Comparison of ENCODE assay signal across 8 mouse cellular contexts in the genomic region with DNA sequence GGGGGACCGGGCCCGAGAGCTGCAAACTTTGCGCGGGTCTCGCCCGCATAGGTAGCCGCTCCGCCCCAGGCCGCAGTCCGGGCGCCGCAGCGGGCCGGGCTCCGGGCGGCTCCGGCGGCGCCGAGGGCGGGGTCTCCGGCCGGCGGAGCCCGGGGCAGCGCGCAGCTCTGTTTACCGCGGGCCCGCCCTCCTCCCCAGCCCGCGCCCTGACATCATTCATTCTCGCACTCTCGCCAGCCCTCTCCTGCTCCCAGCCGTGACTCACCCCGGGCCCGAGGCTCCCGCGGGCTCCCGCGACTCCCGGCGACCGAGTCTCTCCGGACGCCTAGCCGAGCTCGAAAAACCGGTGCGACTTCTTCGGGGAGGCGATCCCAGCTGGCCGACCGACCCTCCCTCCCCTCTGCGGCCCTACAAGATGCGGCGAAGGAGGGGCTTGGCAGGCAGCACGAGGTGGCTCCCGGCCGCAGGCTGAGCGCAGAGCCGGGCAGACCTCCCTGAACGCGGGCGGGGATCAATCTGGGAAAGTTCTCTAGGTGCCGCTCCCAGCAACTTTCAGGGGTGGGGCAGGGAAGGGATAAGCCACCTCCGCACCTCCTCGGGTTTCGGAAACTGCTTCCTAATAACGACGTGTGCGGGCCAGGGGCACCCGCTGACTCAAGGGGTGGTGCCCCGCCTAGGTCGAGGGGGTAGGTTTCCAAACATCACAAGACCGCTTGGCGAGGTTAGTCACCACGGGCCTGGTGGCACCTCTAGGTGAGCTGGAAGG. TPM values are rescaled to one million over a fixed set of nuclear protein-coding genes. Genes with fewer than 3 reads are reported as not detected.
DNase-seq lines count a peak whose midpoint lies in the region; ATAC-seq and TF ChIP-seq lines count a peak whose summit lies in the region.

No protein-coding gene starts in this region.

- WGBS in hindbrain, embryonic 12.5 days: under 1% methylated on average over 74 of the region's 78 CpGs

- CTCF ChIA-PET in Patski (lab: Charles Lee): interaction anchor here (1.1 to 2.2 kb wide), 4 partner anchors 10 to 170 kb away, joined by 3 to 13 read pairs (median 6); no protein-coding TSS in a partner anchor

- no peak for DNase-seq in Patski (ENCODE audit: low read depth, low spot score)
- DNase-seq in cerebellum, adult 8-10 months: peak; percentile 73
- peak; percentile 4 to 7 for DNase-seq in frontal cortex, postnatal 25 days (ENCODE audit: low spot score in 2 of 2)
- peak; percentile 43 to 46 for DNase-seq in layer of hippocampus, postnatal 36 days
- DNase-seq in lung, postnatal 36 days: peak; percentile 79
- peak; percentile 79 for DNase-seq in retina, postnatal 1 day
- no peak for DNase-seq in T-cell, adult 2 months (ENCODE audit: low spot score)

- no peak overlapping the region for H3K27ac ChIP-seq in hindbrain, embryonic 12.5 days

- POLR2A ChIA-PET in Patski (lab: Charles Lee): interaction anchor here (0.7 to 3.0 kb wide), 4 partner anchors 10 to 168 kb away, joined by 4 to 14 read pairs (median 7); no protein-coding TSS in a partner anchor

- no peaks in the 10 kb centered on the region for H3K9me3 ChIP-seq in hindbrain, embryonic 12.5 days (replicated peaks)

- ATAC-seq in Patski: peak; percentile 93
- ATAC-seq in hindbrain, embryonic 12.5 days (ENCODE audit: low FRiP score): peak; percentile 93

- peak overlapping the region; percentile 76 for H3K9ac ChIP-seq in hindbrain, embryonic 12.5 days

- peak overlapping the region; percentile 99 for H3K4me2 ChIP-seq in hindbrain, embryonic 12.5 days (replicated peaks)

- H3K4me1 ChIP-seq in hindbrain, embryonic 12.5 days: peaks cover 5% of the 10 kb centered on the region

- H3K36me3 ChIP-seq in hindbrain, embryonic 12.5 days: no peaks in the 10 kb centered on the region

- in situ Hi-C loops in Patski (cut with MboI; ENCODE audit: low pct_unique_long_range_greater_than_20kb): no loop called here

- no peaks in the 10 kb centered on the region for H3K27me3 ChIP-seq in Patski
- peaks cover 70% of the 10 kb centered on the region for H3K27me3 ChIP-seq in hindbrain, embryonic 12.5 days

- peak overlapping the region; percentile 75 for H3K4me3 ChIP-seq in hindbrain, embryonic 12.5 days

- no peak for TF ChIP-seq CTCF in Patski (IDR thresholded peaks at IDR 0.05)

RNA-seq across cellular contexts. Expression of a gene that starts 0.9 kb away (rescaled TPM):
- 39.7 TPM for polyA plus RNA-seq in Patski (2021)
- polyA plus RNA-seq in hindbrain, embryonic 12.5 days (2016; fragmentation: Nextera tagmentation; extraction: Ambion mirVana): 1.9 and 3.6 TPM in 2 replicates
- 1 to 10 TPM; 2.1 to 3.5 TPM for total RNA-seq in layer of hippocampus, postnatal 36 days (2021)

Comparison
In these comparisons a context has a peak if more than half of its experiments do, and no peak if none do; other contexts are left out.
1. DNase-seq: peak in cerebellum, adult 8-10 months (single experiment), frontal cortex, postnatal 25 days (2 of 2), layer of hippocampus, postnatal 36 days (2 of 2), lung, postnatal 36 days (single experiment) and retina, postnatal 1 day (single experiment); none in Patski (single experiment) and T-cell, adult 2 months (single experiment).